Mouse (Mus musculus): ENCODE results near the gene Lrrn3. TPM values are rescaled to one million over a fixed set of nuclear protein-coding genes. Genes with fewer than 3 reads are reported as not detected.

The Lrrn3 gene
- polyA plus RNA-seq, 1 experiment from 2014 or later, result 17.7 TPM

GRCm38 (mm10) chr12:41484689-41485511 lies 1.3 kb downstream of the Lrrn3 start:
- Histone ChIP-seq H3K27me3 (ENCODE audit: insufficient read depth, poor library complexity, severe bottlenecking) (no peaks in the 10 kb centered on the region), H3K36me3 (no peaks in the 10 kb centered on the region), H3K9me3 (no peaks in the 10 kb centered on the region), H3K4me1 (replicated peaks) (peaks cover 36% of the 10 kb centered on the region), H3K4me3 (peak overlapping the region; percentile 47), H3K27ac (peak overlapping the region; percentile 81)
- WGBS, result 44% methylated on average over 16 of the region's 16 CpGs
- peak; percentile 19 for DNase-seq (ENCODE audit: low spot score)

- DNase-seq (ENCODE audit: low spot score), result peak; percentile 4
- Histone ChIP-seq H3K36me3 (no peaks in the 10 kb centered on the region), H3K27ac (peak overlapping the region; percentile 81), H3K27me3 (ENCODE audit: insufficient read depth, poor library complexity, severe bottlenecking) (no peaks in the 10 kb centered on the region), H3K4me3 (peak overlapping the region; percentile 47), H3K9me3 (no peaks in the 10 kb centered on the region), H3K4me1 (replicated peaks) (peaks cover 36% of the 10 kb centered on the region)
- 54% methylated on average over 23 of the region's 23 CpGs for WGBS
Observed at GRCm38 (mm10) chr12:41483593-41484451, 2.4 kb downstream of the Lrrn3 start.

GRCm38 (mm10) chr12:41483091-41483592 lies 3.1 kb downstream of the Lrrn3 start:
- no peaks in the 10 kb centered on the region for H3K36me3 ChIP-seq
- peaks cover 36% of the 10 kb centered on the region for H3K4me1 ChIP-seq (replicated peaks)
- peak overlapping the region; percentile 81 for H3K27ac ChIP-seq
- 92% methylated on average over 5 of the region's 5 CpGs for WGBS
- H3K9me3 ChIP-seq, result no peaks in the 10 kb centered on the region
- H3K27me3 ChIP-seq (ENCODE audit: insufficient read depth, poor library complexity, severe bottlenecking), result no peaks in the 10 kb centered on the region
- DNase-seq (ENCODE audit: low spot score), result no peak
- peak overlapping the region; percentile 47 for H3K4me3 ChIP-seq

- Histone ChIP-seq H3K4me3 (no peak overlapping the region), H3K4me1 (replicated peaks) (peaks cover 36% of the 10 kb centered on the region), H3K9me3 (no peaks in the 10 kb centered on the region), H3K27ac (no peak overlapping the region), H3K36me3 (no peaks in the 10 kb centered on the region), H3K27me3 (ENCODE audit: insufficient read depth, poor library complexity, severe bottlenecking) (no peaks in the 10 kb centered on the region)
- 86% methylated on average over 2 of the region's 2 CpGs for WGBS
- DNase-seq (ENCODE audit: low spot score), result no peak
Observed at GRCm38 (mm10) chr12:41481486-41481885, 4.7 kb downstream of the Lrrn3 start.

GRCm38 (mm10) chr12:41469096-41469801 lies 17.0 kb downstream of the Lrrn3 start:
- WGBS, result 74% methylated on average over 6 of the region's 6 CpGs
- no peak for DNase-seq (ENCODE audit: low spot score)
- Histone ChIP-seq H3K36me3 (no peaks in the 10 kb centered on the region), H3K27me3 (ENCODE audit: insufficient read depth, poor library complexity, severe bottlenecking) (no peaks in the 10 kb centered on the region), H3K4me3 (no peak overlapping the region), H3K9me3 (no peaks in the 10 kb centered on the region), H3K4me1 (replicated peaks) (no peaks in the 10 kb centered on the region), H3K27ac (no peak overlapping the region)

- Histone ChIP-seq H3K4me1 (replicated peaks) (no peaks in the 10 kb centered on the region), H3K9me3 (no peaks in the 10 kb centered on the region), H3K4me3 (no peak overlapping the region), H3K27me3 (ENCODE audit: insufficient read depth, poor library complexity, severe bottlenecking) (no peaks in the 10 kb centered on the region), H3K27ac (no peak overlapping the region), H3K36me3 (no peaks in the 10 kb centered on the region)
- no peak for DNase-seq (ENCODE audit: low spot score)
- WGBS, result 90% methylated on average over 3 of the region's 3 CpGs
Observed at GRCm38 (mm10) chr12:41468374-41468991, 17.7 kb downstream of the Lrrn3 start.

- Histone ChIP-seq H3K27me3 (ENCODE audit: insufficient read depth, poor library complexity, severe bottlenecking) (no peaks in the 10 kb centered on the region), H3K27ac (no peak overlapping the region), H3K9me3 (no peaks in the 10 kb centered on the region), H3K36me3 (no peaks in the 10 kb centered on the region), H3K4me3 (no peak overlapping the region), H3K4me1 (replicated peaks) (no peaks in the 10 kb centered on the region)
- 72% methylated on average over 4 of the region's 4 CpGs for WGBS
- no peak for DNase-seq (ENCODE audit: low spot score)
Observed at GRCm38 (mm10) chr12:41438446-41438845, 47.8 kb downstream of the Lrrn3 start.

- Histone ChIP-seq H3K27me3 (ENCODE audit: insufficient read depth, poor library complexity, severe bottlenecking) (no peaks in the 10 kb centered on the region), H3K36me3 (no peaks in the 10 kb centered on the region), H3K27ac (no peak overlapping the region), H3K4me3 (no peak overlapping the region), H3K9me3 (no peaks in the 10 kb centered on the region), H3K4me1 (replicated peaks) (no peaks in the 10 kb centered on the region)
- WGBS, result 80% methylated on average over 5 of the region's 5 CpGs
- DNase-seq (ENCODE audit: low spot score), result no peak
Observed at GRCm38 (mm10) chr12:41436206-41436985, 49.8 kb downstream of the Lrrn3 start.

- Histone ChIP-seq H3K27ac (no peak overlapping the region), H3K4me1 (replicated peaks) (no peaks in the 10 kb centered on the region), H3K9me3 (no peaks in the 10 kb centered on the region), H3K36me3 (no peaks in the 10 kb centered on the region), H3K4me3 (no peak overlapping the region), H3K27me3 (ENCODE audit: insufficient read depth, poor library complexity, severe bottlenecking) (no peaks in the 10 kb centered on the region)
- no peak for DNase-seq (ENCODE audit: low spot score)
Observed at GRCm38 (mm10) chr12:41428806-41429205, 57.4 kb downstream of the Lrrn3 start.

- H3K4me3 ChIP-seq, result no peak overlapping the region
- H3K27ac ChIP-seq, result no peak overlapping the region
- H3K36me3 ChIP-seq, result no peaks in the 10 kb centered on the region
- H3K27me3 ChIP-seq (ENCODE audit: insufficient read depth, poor library complexity, severe bottlenecking), result no peaks in the 10 kb centered on the region
- no peaks in the 10 kb centered on the region for H3K4me1 ChIP-seq (replicated peaks)
- no peaks in the 10 kb centered on the region for H3K9me3 ChIP-seq
- DNase-seq (ENCODE audit: low spot score), result no peak
- WGBS, result 67% methylated on average over 5 of the region's 5 CpGs
Observed at GRCm38 (mm10) chr12:41427464-41427863, 58.8 kb downstream of the Lrrn3 start.

GRCm38 (mm10) chr12:41425101-41425679 lies 61.0 kb downstream of the Lrrn3 start:
- WGBS, result 73% methylated on average over 9 of the region's 9 CpGs
- no peak for DNase-seq (ENCODE audit: low spot score)
- H3K4me3 ChIP-seq, result no peak overlapping the region

More at GRCm38 (mm10) chr12:41425101-41425679, 61.0 kb downstream of the Lrrn3 start:
- H3K4me1 ChIP-seq (replicated peaks), result no peaks in the 10 kb centered on the region
- no peak overlapping the region for H3K27ac ChIP-seq
- H3K9me3 ChIP-seq, result no peaks in the 10 kb centered on the region
- no peaks in the 10 kb centered on the region for H3K36me3 ChIP-seq
- H3K27me3 ChIP-seq (ENCODE audit: insufficient read depth, poor library complexity, severe bottlenecking), result no peaks in the 10 kb centered on the region

Measured in hindbrain, embryonic 10.5 days (tissue).